In genomic region chr19:22960450-22961265, GRCm38 (mm10) we compare ENCODE assay signal across 11 mouse cellular contexts.
DNase-seq lines count a peak whose midpoint lies in the region; ATAC-seq and TF ChIP-seq lines count a peak whose summit lies in the region.
"Had no signal": no experiment of that assay in that cellular context is flagged by ENCODE, and none has a peak within 500 bp of the region (broad histone marks: within the 10 kb centered on the region; RNA-seq: fewer than 3 reads in every experiment).

No protein-coding gene starts in this region.

- peak; percentile 42 for DNase-seq in heart, embryonic 10.5 days (ENCODE audit: low spot score)
- no peak for DNase-seq in heart, postnatal 10 days
- DNase-seq in lung, embryonic 14.5 days = no peak
- no peak for DNase-seq in lung, postnatal 14 days
- no peak for DNase-seq in forebrain, postnatal 0 days
- no peak for DNase-seq in midbrain, postnatal 0 days (ENCODE audit: low spot score)
- no peak for DNase-seq in testis, postnatal 10 days (ENCODE audit: low spot score)
- DNase-seq in yolk sac, embryonic 10.5 days (ENCODE audit: low spot score) = no peak
- DNase-seq: liver, postnatal 0 days; right cerebral cortex, postnatal 14 days had no signal

- no peak overlapping the region for H3K4me3 ChIP-seq in heart, embryonic 10.5 days
- no peak overlapping the region for H3K4me3 ChIP-seq in lung, embryonic 14.5 days (ENCODE audit: low read depth, low read length)
- H3K4me3 ChIP-seq in forebrain, postnatal 0 days (ENCODE audit: low read depth, low read length) = no peak overlapping the region
- H3K4me3 ChIP-seq in midbrain, postnatal 0 days (ENCODE audit: low read depth, low read length) = no peak overlapping the region
- H3K4me3 ChIP-seq: heart, embryonic 13.5 days had no signal

- no peaks in the 10 kb centered on the region for H3K36me3 ChIP-seq in heart, embryonic 10.5 days
- no peaks in the 10 kb centered on the region for H3K36me3 ChIP-seq in lung, embryonic 14.5 days (ENCODE audit: insufficient read depth)
- no peaks in the 10 kb centered on the region for H3K36me3 ChIP-seq in forebrain, postnatal 0 days (ENCODE audit: insufficient read depth)
- no peaks in the 10 kb centered on the region for H3K36me3 ChIP-seq in midbrain, postnatal 0 days (ENCODE audit: insufficient read depth, low read length)
- H3K36me3 ChIP-seq: heart, embryonic 13.5 days had no signal

- no peaks in the 10 kb centered on the region for H3K4me1 ChIP-seq in heart, embryonic 10.5 days
- no peaks in the 10 kb centered on the region for H3K4me1 ChIP-seq in lung, embryonic 14.5 days (ENCODE audit: insufficient read depth)
- H3K4me1 ChIP-seq in forebrain, postnatal 0 days (ENCODE audit: insufficient read depth) = no peaks in the 10 kb centered on the region
- peaks cover 7% of the 10 kb centered on the region for H3K4me1 ChIP-seq in midbrain, postnatal 0 days (ENCODE audit: insufficient read depth, low read length)
- H3K4me1 ChIP-seq: heart, embryonic 13.5 days had no signal

- TF ChIP-seq CTCF in lung, embryonic 14.5 days (IDR thresholded peaks at IDR 0.05; ENCODE audit: low read depth) = peak; percentile 11; the same call in 1 of the 2 replicates
- peak; percentile 30; the same call in 1 of the 2 replicates for TF ChIP-seq CTCF in forebrain, postnatal 0 days (IDR thresholded peaks at IDR 0.05; ENCODE audit: low read depth)
- peak; percentile 38 for TF ChIP-seq CTCF in midbrain, postnatal 0 days (IDR thresholded peaks at IDR 0.05)

- no peak overlapping the region for H3K4me2 ChIP-seq in lung, embryonic 14.5 days
- H3K4me2 ChIP-seq in forebrain, postnatal 0 days (ENCODE audit: low read depth) = no peak overlapping the region
- H3K4me2 ChIP-seq in midbrain, postnatal 0 days (ENCODE audit: low read depth, low read length, poor library complexity, severe bottlenecking) = no peak overlapping the region
- H3K4me2 ChIP-seq: heart, embryonic 13.5 days had no signal

- 74% methylated on average over 14 of the region's 14 CpGs for WGBS in heart, embryonic 10.5 days
- WGBS in lung, embryonic 14.5 days = 74% methylated on average over 14 of the region's 14 CpGs
- 69% methylated on average over 14 of the region's 14 CpGs for WGBS in forebrain, postnatal 0 days
- WGBS in midbrain, postnatal 0 days = 69% methylated on average over 14 of the region's 14 CpGs

- intact Hi-C loops in heart, postnatal 10 days (cut with DNase I) = no loop called here

- no peaks in the 10 kb centered on the region for H3K9me3 ChIP-seq in heart, embryonic 10.5 days
- no peaks in the 10 kb centered on the region for H3K9me3 ChIP-seq in lung, embryonic 14.5 days (ENCODE audit: low read depth, low read length)
- H3K9me3 ChIP-seq in forebrain, postnatal 0 days (ENCODE audit: low read length) = no peaks in the 10 kb centered on the region
- H3K9me3 ChIP-seq in midbrain, postnatal 0 days (ENCODE audit: low read length) = no peaks in the 10 kb centered on the region
- H3K9me3 ChIP-seq: heart, embryonic 13.5 days had no signal

- ATAC-seq in lung, embryonic 14.5 days (ENCODE audit: insufficient read depth) = no peak; the same call in 1 of the 2 replicates
- peak; percentile 23; the same call in 1 of the 2 replicates for ATAC-seq in forebrain, postnatal 0 days
- no peak for ATAC-seq in midbrain, postnatal 0 days (ENCODE audit: low FRiP score)
- ATAC-seq: liver, postnatal 0 days had no signal

- no peak overlapping the region for H3K27ac ChIP-seq in heart, embryonic 10.5 days
- no peak overlapping the region for H3K27ac ChIP-seq in lung, embryonic 14.5 days (ENCODE audit: low read depth)
- no peak overlapping the region for H3K27ac ChIP-seq in forebrain, postnatal 0 days (ENCODE audit: low read depth, low read length)
- H3K27ac ChIP-seq in midbrain, postnatal 0 days (ENCODE audit: low read depth, low read length) = no peak overlapping the region
- H3K27ac ChIP-seq: heart, embryonic 13.5 days had no signal

- H3K27me3 ChIP-seq in heart, embryonic 10.5 days (ENCODE audit: insufficient read depth, poor library complexity, severe bottlenecking) = no peaks in the 10 kb centered on the region
- no peaks in the 10 kb centered on the region for H3K27me3 ChIP-seq in lung, embryonic 14.5 days (ENCODE audit: insufficient read depth, low read length)
- H3K27me3 ChIP-seq in forebrain, postnatal 0 days (ENCODE audit: insufficient read depth, low read length) = no peaks in the 10 kb centered on the region
- H3K27me3 ChIP-seq in midbrain, postnatal 0 days (ENCODE audit: insufficient read depth, low read length) = no peaks in the 10 kb centered on the region
- H3K27me3 ChIP-seq: heart, embryonic 13.5 days had no signal

- no peak overlapping the region for H3K9ac ChIP-seq in lung, embryonic 14.5 days
- H3K9ac ChIP-seq in forebrain, postnatal 0 days = no peak overlapping the region
- H3K9ac ChIP-seq in midbrain, postnatal 0 days (replicated peaks; ENCODE audit: low read length, poor library complexity, severe bottlenecking) = no peak overlapping the region
- H3K9ac ChIP-seq: heart, embryonic 13.5 days; liver, postnatal 0 days had no signal
